Mouse (Mus musculus): ENCODE data around the gene Abl2. TPM values are rescaled to one million over a fixed set of nuclear protein-coding genes. Genes with fewer than 3 reads are reported as not detected.
"Not testable (repeated sequence)": the region's sequence is repeated elsewhere in the genome, so short reads cannot be mapped to it uniquely, and the experiment has no call there.

The Abl2 gene
- total and polyA plus RNA-seq, 3 experiments: 4.7 to 25.7 (median 22.1) TPM

DNA sequence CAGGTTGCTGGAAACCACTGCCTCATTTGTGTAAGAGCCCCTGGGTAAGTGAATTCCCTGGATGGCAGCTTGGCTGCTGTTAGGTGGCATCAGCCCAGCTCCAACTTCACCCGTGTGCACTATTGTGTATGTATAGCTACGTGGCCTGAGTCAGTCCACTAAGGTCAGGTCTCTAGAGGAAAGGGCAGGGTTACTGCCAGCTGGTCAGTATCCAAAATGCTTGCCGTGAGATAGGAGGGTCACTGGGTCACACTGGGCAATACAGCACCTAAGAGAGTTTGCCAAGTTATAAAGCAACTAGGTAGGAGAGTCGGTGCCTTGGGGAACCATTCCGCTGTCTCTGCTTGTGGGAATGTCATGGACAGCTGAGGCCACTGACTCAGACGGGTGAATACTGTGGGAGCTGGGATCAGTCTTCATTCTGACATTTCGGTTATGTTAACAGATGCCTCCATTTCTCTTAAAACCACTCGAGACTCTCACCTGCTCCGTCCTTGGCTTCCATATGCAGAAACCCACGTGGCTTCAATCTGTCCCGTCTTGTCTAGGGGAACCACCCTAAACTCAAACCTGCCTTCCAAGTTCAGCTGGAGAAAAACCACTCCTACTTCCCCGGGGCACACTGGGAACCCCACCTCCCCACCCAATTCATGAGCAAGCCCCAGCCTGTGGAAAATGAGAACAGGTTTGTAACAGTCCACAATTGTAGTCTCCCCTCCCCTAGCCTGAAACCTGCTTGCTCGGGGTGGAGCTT is 101.5 kb downstream of the Abl2 start:
- peaks cover 13% of the 10 kb centered on the region for H3K4me1 ChIP-seq (ENCODE audit: control insufficient read depth, insufficient read depth, low read length)
- H3K27me3 ChIP-seq (ENCODE audit: control insufficient read depth, insufficient read depth, low read length): no peaks in the 10 kb centered on the region
- 52% methylated on average over 13 of the region's 13 CpGs for WGBS
- intact Hi-C loops (cut with DNase I): no loop called here
- DNase-seq: peak in 1 of 2 experiments; percentile 55
- H3K36me3 ChIP-seq (ENCODE audit: control insufficient read depth, insufficient read depth, low read length): no peaks in the 10 kb centered on the region
- TF ChIP-seq POLR2A (IDR thresholded peaks at IDR 0.05; ENCODE audit: insufficient read depth, low read depth, low read length) (no peak), CTCF (IDR thresholded peaks at IDR 0.05) (no peak), EP300 (IDR thresholded peaks at IDR 0.05; ENCODE audit: insufficient read depth, low read depth, low read length) (no peak)
- no peak overlapping the region for H3K27ac ChIP-seq
- no peak overlapping the region for H3K4me3 ChIP-seq
- H3K79me2 ChIP-seq (replicated peaks; ENCODE audit: control insufficient read depth, insufficient read depth, low read length): no peaks in the 10 kb centered on the region
- H3K9ac ChIP-seq (ENCODE audit: low read depth, low read length): no peak overlapping the region

GRCm38 (mm10) chr1:156660660-156661236 is 102.2 kb downstream of the Abl2 start:
- intact Hi-C loops (cut with DNase I); H3K27me3 ChIP-seq (ENCODE audit: control insufficient read depth, insufficient read depth, low read length): not testable (repeated sequence)
- WGBS: 65% methylated on average over 21 of the region's 21 CpGs

GRCm38 (mm10) chr1:156665777-156666176 is 107.2 kb downstream of the Abl2 start:
- no peak overlapping the region for H3K4me3 ChIP-seq
- no peaks in the 10 kb centered on the region for H3K36me3 ChIP-seq (ENCODE audit: control insufficient read depth, insufficient read depth, low read length)
- intact Hi-C loops (cut with DNase I): no loop called here
- no peaks in the 10 kb centered on the region for H3K79me2 ChIP-seq (replicated peaks; ENCODE audit: control insufficient read depth, insufficient read depth, low read length)
- H3K9ac ChIP-seq (ENCODE audit: low read depth, low read length): no peak overlapping the region
- peaks cover 2% of the 10 kb centered on the region for H3K4me1 ChIP-seq (ENCODE audit: control insufficient read depth, insufficient read depth, low read length)
- 88% methylated on average over 8 of the region's 8 CpGs for WGBS
- no peak overlapping the region for H3K27ac ChIP-seq
- no peaks in the 10 kb centered on the region for H3K27me3 ChIP-seq (ENCODE audit: control insufficient read depth, insufficient read depth, low read length)
- TF ChIP-seq EP300 (IDR thresholded peaks at IDR 0.05; ENCODE audit: insufficient read depth, low read depth, low read length) (no peak), POLR2A (IDR thresholded peaks at IDR 0.05; ENCODE audit: insufficient read depth, low read depth, low read length) (no peak), CTCF (IDR thresholded peaks at IDR 0.05) (no peak)
- no peak for DNase-seq

More at GRCm38 (mm10) chr1:156660660-156661236, 102.2 kb downstream of the Abl2 start:
- H3K27ac ChIP-seq; H3K4me1 ChIP-seq (ENCODE audit: control insufficient read depth, insufficient read depth, low read length); DNase-seq; H3K4me3 ChIP-seq; H3K9ac ChIP-seq (ENCODE audit: low read depth, low read length); H3K36me3 ChIP-seq (ENCODE audit: control insufficient read depth, insufficient read depth, low read length); H3K79me2 ChIP-seq (replicated peaks; ENCODE audit: control insufficient read depth, insufficient read depth, low read length): not testable (repeated sequence)

DNA sequence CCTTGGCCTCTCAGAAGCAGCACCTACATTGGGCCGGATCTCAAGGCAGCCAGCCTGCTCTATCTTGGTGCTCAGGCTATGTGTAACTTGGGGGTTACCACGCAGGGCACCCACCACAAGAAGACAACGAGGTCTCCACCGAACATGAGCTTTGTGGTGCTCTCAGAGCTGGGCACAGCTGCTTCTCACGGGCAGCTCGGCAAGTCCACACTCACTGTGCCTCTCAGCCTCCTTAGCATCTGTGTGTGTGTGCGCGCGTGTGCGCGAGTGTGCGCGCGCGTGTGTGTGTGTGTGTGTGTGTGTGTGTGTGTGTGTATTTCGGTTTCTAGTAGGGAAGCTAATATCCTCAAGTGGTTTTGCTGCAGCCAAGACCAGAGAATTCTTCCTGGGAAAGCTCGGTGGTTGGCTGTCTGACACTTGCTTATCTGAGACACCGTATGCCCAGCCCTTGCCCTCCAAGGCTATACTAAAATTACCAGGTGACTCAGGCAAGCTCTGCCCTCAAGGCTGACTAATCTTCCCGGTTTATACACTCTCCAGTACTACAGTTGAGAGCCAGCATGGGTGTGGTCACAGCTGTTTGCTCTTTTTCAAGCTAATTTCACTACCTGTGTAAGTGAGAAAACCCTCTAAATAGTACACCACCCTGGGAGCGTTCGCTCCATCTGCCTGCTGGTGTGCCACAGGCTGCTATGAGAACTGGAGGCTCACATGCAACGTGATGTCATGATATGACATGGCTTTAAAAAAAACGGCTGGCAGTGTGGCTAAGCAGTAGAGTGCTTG is 108.7 kb downstream of the Abl2 start:
- H3K4me1 ChIP-seq (ENCODE audit: control insufficient read depth, insufficient read depth, low read length): peaks cover 3% of the 10 kb centered on the region
- no peaks in the 10 kb centered on the region for H3K36me3 ChIP-seq (ENCODE audit: control insufficient read depth, insufficient read depth, low read length)
- 63% methylated on average over 23 of the region's 23 CpGs for WGBS
- H3K4me3 ChIP-seq: no peak overlapping the region
- no peaks in the 10 kb centered on the region for H3K79me2 ChIP-seq (replicated peaks; ENCODE audit: control insufficient read depth, insufficient read depth, low read length)
- TF ChIP-seq POLR2A (IDR thresholded peaks at IDR 0.05; ENCODE audit: insufficient read depth, low read depth, low read length) (no peak), EP300 (IDR thresholded peaks at IDR 0.05; ENCODE audit: insufficient read depth, low read depth, low read length) (0 out of 2 replicates have a peak, but pooled peaks have one; percentile 31)
- peak overlapping the region; percentile 36 for H3K27ac ChIP-seq
- no peak overlapping the region for H3K9ac ChIP-seq (ENCODE audit: low read depth, low read length)
- intact Hi-C loops (cut with DNase I): no loop called here
- DNase-seq: peak in 1 of 2 experiments; percentile 64
- H3K27me3 ChIP-seq (ENCODE audit: control insufficient read depth, insufficient read depth, low read length): no peaks in the 10 kb centered on the region

DNA sequence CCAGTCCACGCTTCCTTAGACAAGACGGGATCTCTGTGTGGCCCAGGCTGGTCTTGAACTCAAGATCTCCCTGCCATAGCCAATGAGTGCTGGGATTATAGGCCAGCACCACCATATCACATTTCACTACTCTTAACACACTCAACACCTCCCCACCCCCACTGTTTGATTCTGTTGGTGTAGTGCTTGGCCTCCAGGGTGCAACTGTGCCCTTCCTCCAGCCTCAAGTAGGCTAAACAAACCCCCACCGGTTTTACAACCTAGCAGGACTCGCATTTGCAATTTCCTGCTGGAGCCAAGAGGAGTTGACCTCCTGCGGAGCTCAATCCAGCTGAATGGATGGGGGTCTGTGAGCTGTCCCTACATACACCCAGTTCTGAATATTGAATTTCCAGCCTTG is 110.0 kb downstream of the Abl2 start:
- H3K79me2 ChIP-seq (replicated peaks; ENCODE audit: control insufficient read depth, insufficient read depth, low read length): no peaks in the 10 kb centered on the region
- H3K27ac ChIP-seq: no peak overlapping the region
- H3K4me3 ChIP-seq: no peak overlapping the region
- WGBS: 70% methylated on average over 5 of the region's 5 CpGs
- H3K36me3 ChIP-seq (ENCODE audit: control insufficient read depth, insufficient read depth, low read length): no peaks in the 10 kb centered on the region
- intact Hi-C loops (cut with DNase I): no loop called here
- no peak overlapping the region for H3K9ac ChIP-seq (ENCODE audit: low read depth, low read length)
- no peak for DNase-seq
- peaks cover 4% of the 10 kb centered on the region for H3K4me1 ChIP-seq (ENCODE audit: control insufficient read depth, insufficient read depth, low read length)
- no peak for TF ChIP-seq CTCF (IDR thresholded peaks at IDR 0.05)
- TF ChIP-seq EP300 (IDR thresholded peaks at IDR 0.05; ENCODE audit: insufficient read depth, low read depth, low read length): no peak
- no peak for TF ChIP-seq POLR2A (IDR thresholded peaks at IDR 0.05; ENCODE audit: insufficient read depth, low read depth, low read length)
- no peaks in the 10 kb centered on the region for H3K27me3 ChIP-seq (ENCODE audit: control insufficient read depth, insufficient read depth, low read length)

Measured in heart, adult 2 months (tissue).